Mouse (Mus musculus) brain, adult 2 months (tissue): Measurements from ENCODE around the gene Olfr1034.
"Not testable (repeated sequence)": the region's sequence is repeated elsewhere in the genome, so short reads cannot be mapped to it uniquely, and the experiment has no call there.

Source experiments
- DNase-seq: peaks from one replicate; pipeline ENCODE4 v3.0.0; 2011; ENCODE audit warnings: low read depth, low spot score

The Olfr1034 gene

GRCm38 (mm10) chr2:86045561-86045960 is at the start of gene Olfr1034:
TSS of gene Olfr1034 (plus strand) at chr2:86045861.
- no peak for DNase-seq

GRCm38 (mm10) chr2:86005240-86005639 is 40.4 kb upstream of the Olfr1034 start, which contains the start of gene Olfr1032:
TSS of gene Olfr1032 (plus strand) at chr2:86005540.
- DNase-seq, result no peak

- DNase-seq, result peak; percentile 16
Observed at GRCm38 (mm10) chr2:86020406-86020805, 25.3 kb upstream of the Olfr1034 start, which contains the start of gene Olfr1033. TSS of gene Olfr1033 (plus strand) at chr2:86020633.

GRCm38 (mm10) chr2:86021518-86021917 is 24.1 kb upstream of the Olfr1034 start:
- DNase-seq, result not testable (repeated sequence)

- not testable (repeated sequence) for DNase-seq
Observed at GRCm38 (mm10) chr2:86050777-86051176, 5.1 kb downstream of the Olfr1034 start.

- not testable (repeated sequence) for DNase-seq
Observed at GRCm38 (mm10) chr2:86063766-86064165, 18.1 kb downstream of the Olfr1034 start.

GRCm38 (mm10) chr2:86070189-86070588 is 24.5 kb downstream of the Olfr1034 start:
- no peak for DNase-seq

GRCm38 (mm10) chr2:86073692-86074091 is 28.0 kb downstream of the Olfr1034 start, which contains the start of gene Olfr1036:
TSS of gene Olfr1036 (plus strand) at chr2:86073992.
- DNase-seq, result not testable (repeated sequence)

- DNase-seq, result not testable (repeated sequence)
Observed at GRCm38 (mm10) chr2:86080478-86080877, 34.8 kb downstream of the Olfr1034 start.

GRCm38 (mm10) chr2:86087285-86087684 is 41.6 kb downstream of the Olfr1034 start, which contains the start of gene Olfr1037:
TSS of gene Olfr1037 (minus strand) at chr2:86087385.
- DNase-seq, result no peak
